12 mouse cellular contexts compared by ENCODE assay signal in the genomic region with DNA sequence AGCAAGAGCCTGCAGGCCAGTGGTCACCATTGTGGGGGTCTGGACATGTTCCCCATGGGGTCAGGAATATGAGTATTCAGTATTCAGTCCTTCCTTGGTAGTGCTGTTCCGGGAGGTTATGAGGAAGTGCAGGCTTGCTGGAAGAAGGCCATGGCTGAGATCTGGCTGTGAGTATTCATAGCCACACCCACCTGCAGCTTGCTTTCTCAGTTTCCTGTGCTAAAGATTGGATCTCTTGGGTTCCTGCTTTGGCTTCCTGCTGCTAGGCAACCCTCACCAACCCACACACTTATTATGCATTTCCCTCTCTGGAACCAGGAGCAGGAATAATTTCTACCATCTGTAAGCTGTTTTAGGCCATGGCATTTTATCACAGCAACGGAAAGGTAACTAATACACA.
DNase-seq lines count a peak whose midpoint lies in the region; ATAC-seq lines count a peak whose summit lies in the region.
"Had no signal": no experiment of that assay in that cellular context is flagged by ENCODE, and none has a peak within 500 bp of the region (broad histone marks: within the 10 kb centered on the region; RNA-seq: fewer than 3 reads in every experiment).

No protein-coding gene starts in this region.

- peak; percentile 79 for ATAC-seq in frontal cortex, adult (ENCODE audit: low TSS enrichment)
- ATAC-seq: intestine, postnatal 0 days; midbrain, embryonic 13.5 days had no signal

- no peak for DNase-seq in frontal cortex, postnatal 25 days (ENCODE audit: low spot score in 2 of 2)
- peak; percentile 58 for DNase-seq in layer of hippocampus, adult 9-11 months
- no peak for DNase-seq in layer of hippocampus, adult 8-10 months (ENCODE audit: low spot score in 2 of 2)
- DNase-seq in ZHBTc4 (ENCODE audit: low read depth, low spot score) = peak; percentile 60
- peak; percentile 21 for DNase-seq in lung, postnatal 25 days (ENCODE audit: low spot score)
- no peak for DNase-seq in spleen, postnatal 10 days (ENCODE audit: low spot score in 2 of 2)
- no peak for DNase-seq in embryo, embryonic 9.5 days (ENCODE audit: extremely low spot score)
- DNase-seq: cerebellum, adult 18-20 months; gastrocnemius, postnatal 36 days had no signal

Comparison
In these comparisons a context has a peak if more than half of its experiments do, and no peak if none do; other contexts are left out.
1. DNase-seq: peak in layer of hippocampus, adult 9-11 months (single experiment), ZHBTc4 (single experiment) and lung, postnatal 25 days (single experiment); none in frontal cortex, postnatal 25 days (0 of 2), layer of hippocampus, adult 8-10 months (0 of 2), spleen, postnatal 10 days (0 of 2) and embryo, embryonic 9.5 days (single experiment).